Mouse (Mus musculus) intestine, embryonic 16.5 days (tissue): ENCODE results near the gene Tmem177. TPM values are rescaled to one million over a fixed set of nuclear protein-coding genes. Genes with fewer than 3 reads are reported as not detected.

Experiments used
- ATAC-seq: fragments of 200-750 bp; cut with Nextera tagmentation; 2 replicates; pipeline ENCODE4 v1.8.0; 2017; ENCODE audit warnings: moderate TSS enrichment, moderate library complexity
- H3K27ac ChIP-seq: fragments of 300-500 bp; sonication (generic); 2 replicates; pipeline ENCODE4 v1.5.1; 2014; ENCODE audit warnings: mild to moderate bottlenecking, low read length
- H3K27me3 ChIP-seq: fragments of 300-500 bp; sonication (generic); replicated peaks from 2 replicates; pipeline ENCODE4 v1.6.1; 2014; ENCODE audit warnings: low read length, control low read depth, mixed read lengths; ENCODE audit not compliant: control insufficient read depth, insufficient read depth
- H3K36me3 ChIP-seq: fragments of 300-500 bp; sonication (generic); 2 replicates; pipeline ENCODE4 v1.6.1; 2014; ENCODE audit warnings: low read length, control low read depth; ENCODE audit not compliant: control insufficient read depth, insufficient read depth
- H3K4me1 ChIP-seq: fragments of 300-500 bp; sonication (generic); 2 replicates; pipeline ENCODE4 v1.6.1; 2014; ENCODE audit warnings: low read length, control low read depth, mixed read lengths; ENCODE audit not compliant: control insufficient read depth, insufficient read depth
- H3K4me2 ChIP-seq: fragments of 300-500 bp; sonication (generic); 2 replicates; pipeline ENCODE4 v1.6.1; 2014; ENCODE audit warnings: low read depth, low read length, control low read depth
- H3K4me3 ChIP-seq: fragments of 300-500 bp; sonication (generic); 2 replicates; pipeline ENCODE4 v1.5.1; 2014; ENCODE audit warnings: mild to moderate bottlenecking, low read length
- H3K9ac ChIP-seq: fragments of 300-500 bp; sonication (generic); 2 replicates; pipeline ENCODE4 v1.6.1; 2014; ENCODE audit warnings: low read depth, low read length
- H3K9me3 ChIP-seq: fragments of 300-500 bp; sonication (generic); 2 replicates; pipeline ENCODE4 v1.6.1; 2016; ENCODE audit warnings: low read length, control low read depth; ENCODE audit not compliant: control insufficient read depth
- whole genome bisulfite sequencing: fragments of 180-500 bp; shearing (Covaris S2); extraction: QIAGEN DNeasy Blood & Tissue Kit; methylation state at CpG from one replicate; pipeline ENCODE4 v1.1.7; 2014; 5-methylcytosine and 5-hydroxymethylcytosine counted together
- polyA plus RNA-seq: library from polyadenylated mRNA; unstranded; fragments of >200 nt; fragmentation: Nextera tagmentation; extraction: Ambion mirVana; gene quantifications from 2 replicates; pipeline ENCODE4 v1.2.1, GENCODE M21; 2015

Gene Tmem177
- polyA plus RNA-seq, 1 experiment from 2014 or later, result 7.9 TPM

DNA sequence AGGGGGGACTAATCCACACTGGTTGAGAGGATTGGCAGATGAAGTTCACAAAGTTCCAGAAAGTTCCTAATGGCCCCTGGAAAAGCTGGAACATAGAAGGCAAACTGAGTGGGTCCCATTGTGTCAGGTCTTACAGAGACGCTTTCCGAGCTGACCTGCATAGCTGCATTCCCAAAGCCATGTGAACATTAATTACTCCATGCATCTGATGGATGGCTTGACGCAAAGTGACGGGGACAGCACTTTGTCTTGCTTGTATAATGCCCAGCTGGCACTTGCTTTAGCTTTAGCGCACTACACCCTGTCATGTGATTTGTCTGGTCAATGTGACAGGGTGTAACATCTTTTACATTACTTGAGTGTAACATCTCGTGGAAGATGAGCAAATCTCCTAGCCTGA lies 47.7 kb downstream of the Tmem177 start:
- WGBS, result 80% methylated on average over 6 of the region's 6 CpGs
- Histone ChIP-seq H3K9me3 (no peaks in the 10 kb centered on the region), H3K4me2 (no peak overlapping the region), H3K4me1 (no peaks in the 10 kb centered on the region), H3K9ac (no peak overlapping the region), H3K36me3 (no peaks in the 10 kb centered on the region), H3K4me3 (no peak overlapping the region), H3K27ac (no peak overlapping the region), H3K27me3 (no peaks in the 10 kb centered on the region)
- no peak for ATAC-seq

DNA sequence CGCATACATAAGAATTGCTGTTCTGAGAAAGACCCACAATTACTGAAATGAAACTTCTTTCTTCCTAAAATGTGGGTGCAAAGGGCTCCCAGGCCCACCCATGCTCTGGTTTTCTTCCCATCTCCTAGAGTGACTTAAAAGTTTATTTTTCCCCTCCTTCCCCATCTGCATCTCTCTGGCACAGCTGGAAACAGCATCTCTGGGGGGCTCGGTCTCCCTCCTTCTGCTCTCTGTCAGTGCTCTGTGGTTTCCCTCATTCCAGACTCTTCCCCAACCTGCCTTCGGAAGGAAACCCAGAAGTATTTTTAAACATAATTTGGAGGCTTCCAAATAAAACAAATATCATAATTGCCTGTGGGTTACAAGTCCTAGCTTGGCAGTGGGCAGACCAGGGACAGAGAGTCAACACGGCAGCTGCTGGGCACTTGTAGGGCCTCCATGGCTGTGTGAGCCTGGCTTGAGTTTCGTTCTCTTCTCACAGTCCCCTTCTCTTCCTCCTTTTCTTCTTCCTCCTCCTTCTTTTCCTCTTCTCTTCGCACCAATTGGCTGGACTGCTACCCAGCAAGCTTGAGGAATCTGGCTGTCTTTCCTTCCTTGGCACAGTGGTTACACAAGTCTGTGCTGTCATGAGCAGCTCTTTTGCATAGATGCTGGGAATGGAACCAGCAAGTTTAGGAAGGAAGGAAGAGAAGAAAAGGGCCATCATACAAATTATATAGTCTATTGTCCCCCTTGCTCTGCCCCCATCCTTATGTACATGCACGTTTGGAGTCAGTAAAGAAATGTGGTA lies 49.3 kb downstream of the Tmem177 start:
- no peak overlapping the region for H3K4me2 ChIP-seq
- no peaks in the 10 kb centered on the region for H3K4me1 ChIP-seq
- no peaks in the 10 kb centered on the region for H3K27me3 ChIP-seq
- H3K9ac ChIP-seq, result no peak overlapping the region
- no peak overlapping the region for H3K27ac ChIP-seq
- no peak for ATAC-seq
- no peaks in the 10 kb centered on the region for H3K9me3 ChIP-seq
- 79% methylated on average over 7 of the region's 7 CpGs for WGBS
- H3K4me3 ChIP-seq, result no peak overlapping the region
- no peaks in the 10 kb centered on the region for H3K36me3 ChIP-seq

DNA sequence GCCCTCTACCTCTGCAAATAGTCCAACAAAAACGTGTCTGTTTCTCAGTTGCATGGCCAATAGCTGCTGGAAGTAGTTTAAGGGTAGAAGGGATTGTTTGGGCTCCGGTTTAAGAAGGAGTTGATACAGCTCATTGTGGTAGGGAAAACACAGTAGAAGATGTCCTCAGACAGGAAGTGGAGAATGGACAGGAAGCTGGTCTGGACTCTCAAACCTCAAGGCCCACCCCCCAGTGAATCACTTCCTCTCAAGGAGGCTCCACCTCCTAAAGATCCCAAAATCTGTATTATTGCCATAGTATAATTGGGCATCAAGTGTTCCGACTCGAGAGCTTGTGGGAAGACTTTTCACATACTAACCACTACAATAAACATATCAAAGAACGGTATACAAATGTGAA lies 53.4 kb downstream of the Tmem177 start:
- 0 out of 2 replicates have a peak, but pooled peaks cover 2% of the 10 kb centered on the region for H3K9me3 ChIP-seq
- H3K4me3 ChIP-seq, result no peak overlapping the region
- H3K36me3 ChIP-seq, result no peaks in the 10 kb centered on the region
- no peak overlapping the region for H3K27ac ChIP-seq
- H3K9ac ChIP-seq, result no peak overlapping the region
- no peaks in the 10 kb centered on the region for H3K4me1 ChIP-seq
- H3K27me3 ChIP-seq, result no peaks in the 10 kb centered on the region
- ATAC-seq, result no peak
- H3K4me2 ChIP-seq, result no peak overlapping the region
- 80% methylated on average over 5 of the region's 5 CpGs for WGBS

Other genes starting within 250 kb of the Tmem177 start
- gene Ptpn4, start 75.6 kb downstream of the Tmem177 start, polyA plus RNA-seq, result 2.8 and 2.9 TPM in 2 replicates
- not detected in 2 replicates for gene Cfap221, start 84.0 kb upstream of the Tmem177 start, polyA plus RNA-seq
- 0.51 and 0.88 TPM in 2 replicates for gene Sctr, start 93.7 kb upstream of the Tmem177 start, polyA plus RNA-seq
- gene Tmem37, start 160.9 kb upstream of the Tmem177 start, polyA plus RNA-seq, result 108 and 129 TPM in 2 replicates
- 1,842 and 2,069 TPM in 2 replicates for gene Dbi, start 207.9 kb upstream of the Tmem177 start, polyA plus RNA-seq
- gene 3110009E18Rik, start 208.0 kb upstream of the Tmem177 start, polyA plus RNA-seq, result 13.2 and 14.6 TPM in 2 replicates